Mouse (Mus musculus): ENCODE results near the gene Polrmt. TPM values are rescaled to one million over a fixed set of nuclear protein-coding genes. Genes with fewer than 3 reads are reported as not detected.

Gene Polrmt
- polyA plus RNA-seq, 1 experiment: 20.1 TPM

- Histone ChIP-seq H3K4me3 (ENCODE audit: insufficient read depth, low read depth, low read length) (peak overlapping the region; percentile 54), H3K27ac (replicated peaks; ENCODE audit: low read depth, low read length) (no peak overlapping the region), H3K4me1 (ENCODE audit: control insufficient read depth, insufficient read depth, insufficient read length, low read length) (peaks cover 2% of the 10 kb centered on the region; the same call in 1 of the 2 replicates)
Measured at GRCm38 (mm10) chr10:79780664-79781015, 34.3 kb upstream of the Polrmt start.

- peaks cover 2% of the 10 kb centered on the region; the same call in 1 of the 2 replicates for H3K4me1 ChIP-seq (ENCODE audit: control insufficient read depth, insufficient read depth, insufficient read length, low read length)
- H3K4me3 ChIP-seq (ENCODE audit: insufficient read depth, low read depth, low read length): peak overlapping the region; percentile 54
- no peak overlapping the region for H3K27ac ChIP-seq (replicated peaks; ENCODE audit: low read depth, low read length)
Measured at GRCm38 (mm10) chr10:79779784-79780663, 33.6 kb upstream of the Polrmt start.

- Histone ChIP-seq H3K4me1 (ENCODE audit: control insufficient read depth, insufficient read depth, insufficient read length, low read length) (peaks cover 2% of the 10 kb centered on the region; the same call in 1 of the 2 replicates), H3K4me3 (ENCODE audit: insufficient read depth, low read depth, low read length) (no peak overlapping the region), H3K27ac (replicated peaks; ENCODE audit: low read depth, low read length) (no peak overlapping the region)
Measured at GRCm38 (mm10) chr10:79779193-79779592, 32.8 kb upstream of the Polrmt start.

- Histone ChIP-seq H3K4me1 (ENCODE audit: control insufficient read depth, insufficient read depth, insufficient read length, low read length) (peaks cover 2% of the 10 kb centered on the region; the same call in 1 of the 2 replicates), H3K27ac (replicated peaks; ENCODE audit: low read depth, low read length) (no peak overlapping the region)
Measured at GRCm38 (mm10) chr10:79778006-79778405, 31.6 kb upstream of the Polrmt start.

GRCm38 (mm10) chr10:79777103-79777531, 30.7 kb upstream of the Polrmt start, which contains the start of gene Fstl3:
Fstl3 (plus strand) TSS chr10:79777272.
- peaks cover 2% of the 10 kb centered on the region; the same call in 1 of the 2 replicates for H3K4me1 ChIP-seq (ENCODE audit: control insufficient read depth, insufficient read depth, insufficient read length, low read length)
- H3K27ac ChIP-seq (replicated peaks; ENCODE audit: low read depth, low read length): no peak within 1 kb of the TSS
- peak within 1 kb of the TSS; percentile 31 for H3K4me3 ChIP-seq (ENCODE audit: insufficient read depth, low read depth, low read length)

More at GRCm38 (mm10) chr10:79778006-79778405, 31.6 kb upstream of the Polrmt start:
- no peak overlapping the region for H3K4me3 ChIP-seq (ENCODE audit: insufficient read depth, low read depth, low read length)

- Histone ChIP-seq H3K4me1 (ENCODE audit: control insufficient read depth, insufficient read depth, insufficient read length, low read length) (no peaks in the 10 kb centered on the region), H3K27ac (replicated peaks; ENCODE audit: low read depth, low read length) (no peak overlapping the region), H3K4me3 (ENCODE audit: insufficient read depth, low read depth, low read length) (no peak overlapping the region)
Measured at GRCm38 (mm10) chr10:79774486-79775279, 28.3 kb upstream of the Polrmt start.

- no peak overlapping the region for H3K4me3 ChIP-seq (ENCODE audit: insufficient read depth, low read depth, low read length)
- H3K4me1 ChIP-seq (ENCODE audit: control insufficient read depth, insufficient read depth, insufficient read length, low read length): no peaks in the 10 kb centered on the region
- H3K27ac ChIP-seq (replicated peaks; ENCODE audit: low read depth, low read length): no peak overlapping the region
Measured at GRCm38 (mm10) chr10:79773208-79773607, 26.8 kb upstream of the Polrmt start.

GRCm38 (mm10) chr10:79772320-79772719, 25.9 kb upstream of the Polrmt start:
- no peak overlapping the region for H3K4me3 ChIP-seq (ENCODE audit: insufficient read depth, low read depth, low read length)
- H3K27ac ChIP-seq (replicated peaks; ENCODE audit: low read depth, low read length): no peak overlapping the region
- no peaks in the 10 kb centered on the region for H3K4me1 ChIP-seq (ENCODE audit: control insufficient read depth, insufficient read depth, insufficient read length, low read length)

- H3K27ac ChIP-seq (replicated peaks; ENCODE audit: low read depth, low read length): no peak overlapping the region
- peaks cover 9% of the 10 kb centered on the region for H3K4me1 ChIP-seq (ENCODE audit: control insufficient read depth, insufficient read depth, insufficient read length, low read length)
- no peak overlapping the region for H3K4me3 ChIP-seq (ENCODE audit: insufficient read depth, low read depth, low read length)
Measured at GRCm38 (mm10) chr10:79769329-79769728, 22.9 kb upstream of the Polrmt start.

- Histone ChIP-seq H3K4me1 (ENCODE audit: control insufficient read depth, insufficient read depth, insufficient read length, low read length) (peaks cover 9% of the 10 kb centered on the region), H3K27ac (replicated peaks; ENCODE audit: low read depth, low read length) (no peak overlapping the region), H3K4me3 (ENCODE audit: insufficient read depth, low read depth, low read length) (no peak overlapping the region)
Measured at GRCm38 (mm10) chr10:79768400-79768799, 22.0 kb upstream of the Polrmt start.

GRCm38 (mm10) chr10:79767372-79768244, 21.2 kb upstream of the Polrmt start:
- peak overlapping the region; percentile 87 for H3K4me3 ChIP-seq (ENCODE audit: insufficient read depth, low read depth, low read length)
- peaks cover 9% of the 10 kb centered on the region for H3K4me1 ChIP-seq (ENCODE audit: control insufficient read depth, insufficient read depth, insufficient read length, low read length)
- peak overlapping the region; percentile 52 for H3K27ac ChIP-seq (replicated peaks; ENCODE audit: low read depth, low read length)

- Histone ChIP-seq H3K4me1 (ENCODE audit: control insufficient read depth, insufficient read depth, insufficient read length, low read length) (peaks cover 9% of the 10 kb centered on the region), H3K27ac (replicated peaks; ENCODE audit: low read depth, low read length) (peak within 1 kb of the TSS; percentile 52), H3K4me3 (ENCODE audit: insufficient read depth, low read depth, low read length) (peak within 1 kb of the TSS; percentile 87)
Measured at GRCm38 (mm10) chr10:79766508-79767325, 20.3 kb upstream of the Polrmt start, which contains the start of gene Rnf126. Rnf126 (minus strand) TSS chr10:79766952.

GRCm38 (mm10) chr10:79766001-79766507, 19.7 kb upstream of the Polrmt start:
- H3K4me3 ChIP-seq (ENCODE audit: insufficient read depth, low read depth, low read length): peak overlapping the region; percentile 87
- H3K27ac ChIP-seq (replicated peaks; ENCODE audit: low read depth, low read length): no peak overlapping the region
- H3K4me1 ChIP-seq (ENCODE audit: control insufficient read depth, insufficient read depth, insufficient read length, low read length): peaks cover 9% of the 10 kb centered on the region

All from brown adipose tissue, adult 24 weeks (tissue).